Mouse (Mus musculus) midbrain, embryonic 16.5 days (tissue): Measurements from ENCODE around the gene Ppp1r15b. TPM values are rescaled to one million over a fixed set of nuclear protein-coding genes. Genes with fewer than 3 reads are reported as not detected.

ENCODE experiments used
- ATAC-seq: fragments of 200-750 bp; cut with Nextera tagmentation; 2 replicates; pipeline ENCODE4 v1.8.0; 2017; ENCODE audit warnings: moderate TSS enrichment
- H3K27ac ChIP-seq: fragments of 300-500 bp; sonication (generic); 2 replicates; pipeline ENCODE4 v1.5.1; 2014; ENCODE audit warnings: mild to moderate bottlenecking, low read length, mixed read lengths
- H3K27me3 ChIP-seq: fragments of 300-500 bp; sonication (generic); 2 replicates; pipeline ENCODE4 v1.6.1; 2014; ENCODE audit warnings: low read depth, low read length, mixed read lengths; ENCODE audit not compliant: control insufficient read depth, insufficient read depth
- H3K36me3 ChIP-seq: fragments of 300-500 bp; sonication (generic); 2 replicates; pipeline ENCODE4 v1.6.1; 2014; ENCODE audit warnings: mild to moderate bottlenecking, low read length, moderate library complexity, mixed read lengths; ENCODE audit not compliant: control insufficient read depth, insufficient read depth
- H3K4me1 ChIP-seq: fragments of 300-500 bp; sonication (generic); 2 replicates; pipeline ENCODE4 v1.6.1; 2014; ENCODE audit warnings: mild to moderate bottlenecking, low read length, mixed read lengths; ENCODE audit not compliant: control insufficient read depth, insufficient read depth
- H3K4me2 ChIP-seq: fragments of 300-500 bp; sonication (generic); 2 replicates; pipeline ENCODE4 v1.6.1; 2014; ENCODE audit warnings: mild to moderate bottlenecking, low read length, mixed read lengths
- H3K4me3 ChIP-seq: fragments of 300-500 bp; sonication (generic); 2 replicates; pipeline ENCODE4 v1.5.1; 2014; ENCODE audit warnings: low read depth, mild to moderate bottlenecking, low read length, moderate library complexity, mixed read lengths
- H3K9ac ChIP-seq: fragments of 300-500 bp; sonication (generic); 2 replicates; pipeline ENCODE4 v1.6.1; 2014; ENCODE audit warnings: low read depth, low read length, mixed read lengths
- H3K9me3 ChIP-seq: fragments of 300-500 bp; sonication (generic); replicated peaks from 2 replicates; pipeline ENCODE4 v1.6.1; 2014; ENCODE audit warnings: mild to moderate bottlenecking, low read length, mixed read lengths; ENCODE audit not compliant: control insufficient read depth, poor library complexity, severe bottlenecking
- WGBS: fragments of 180-500 bp; shearing (Covaris S2); extraction: QIAGEN DNeasy Blood & Tissue Kit; methylation state at CpG from one replicate; pipeline ENCODE4 v1.1.7; 2014; 5-methylcytosine and 5-hydroxymethylcytosine counted together
- polyA plus RNA-seq: library from polyadenylated mRNA; unstranded; fragments of >200 nt; fragmentation: Nextera tagmentation; extraction: Ambion mirVana; gene quantifications from 2 replicates; pipeline ENCODE4 v1.2.1, GENCODE M21; 2015

Gene Ppp1r15b
- polyA plus RNA-seq, 1 experiment from 2014 or later = 27.7 TPM

DNA sequence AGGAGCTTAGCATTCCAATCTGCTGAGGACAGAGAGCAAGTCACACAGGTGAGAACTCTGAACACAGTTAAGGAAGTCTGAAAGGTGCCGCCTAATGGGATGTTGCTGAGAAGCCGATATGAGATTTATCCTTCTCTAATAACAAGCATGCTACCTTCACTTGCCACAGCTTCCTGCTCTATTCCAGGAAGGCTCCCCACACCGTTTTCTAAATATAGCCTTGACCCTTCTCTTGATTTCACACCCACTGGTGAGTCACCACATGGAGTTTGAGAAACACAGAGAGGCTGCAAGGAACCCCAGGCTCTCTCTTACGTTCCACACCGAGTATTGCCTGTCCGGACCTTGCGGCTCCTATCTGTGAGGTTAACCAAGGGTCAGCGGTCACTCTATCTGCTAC, 57.8 kb downstream of the Ppp1r15b start:
- H3K9me3 ChIP-seq = 0 out of 2 replicates have a peak, but pooled peaks cover 4% of the 10 kb centered on the region
- no peak overlapping the region for H3K9ac ChIP-seq
- no peak overlapping the region; the same call in 1 of the 2 replicates for H3K4me2 ChIP-seq
- H3K27me3 ChIP-seq = no peaks in the 10 kb centered on the region
- peak overlapping the region; percentile 85 for H3K27ac ChIP-seq
- 78% methylated on average over 8 of the region's 8 CpGs for WGBS
- ATAC-seq = no peak; the same call in 1 of the 2 replicates
- peaks cover 27% of the 10 kb centered on the region for H3K4me1 ChIP-seq
- no peaks in the 10 kb centered on the region; the same call in 1 of the 2 replicates for H3K36me3 ChIP-seq
- no peak overlapping the region for H3K4me3 ChIP-seq

Other genes with a start within 250 kb of the Ppp1r15b start
- gene Mdm4, start 100.6 kb upstream of the Ppp1r15b start, polyA plus RNA-seq = 35.4 and 40.8 TPM in 2 replicates
- 12.3 and 14.0 TPM in 2 replicates for gene Pik3c2b, start 85.5 kb upstream of the Ppp1r15b start, polyA plus RNA-seq
- 17.3 and 22.2 TPM in 2 replicates for gene Plekha6, start 33.1 kb downstream of the Ppp1r15b start, polyA plus RNA-seq
- gene Golt1a, start 178.7 kb downstream of the Ppp1r15b start, polyA plus RNA-seq = not detected in 2 replicates
- not detected in 2 replicates for gene Kiss1, start 190.7 kb downstream of the Ppp1r15b start, polyA plus RNA-seq
- gene Ren1, start 219.4 kb downstream of the Ppp1r15b start, polyA plus RNA-seq = 0.35 TPM in 1 of 2 replicates, not detected in the other
- gene Etnk2, start 232.4 kb downstream of the Ppp1r15b start, polyA plus RNA-seq = 24.6 and 26.5 TPM in 2 replicates